Mouse (Mus musculus): Measurements from ENCODE around the gene Litaf.

GRCm38 (mm10) chr16:10955078-10955477 lies 110.9 kb downstream of the Litaf start:
- no peak for TF ChIP-seq CTCF (IDR thresholded peaks at IDR 0.05 in 2 of 3, conservative IDR thresholded peaks at IDR 0.05 in 1 of 3; ENCODE audit: control insufficient read depth in 1 of 3, insufficient read depth in 1 of 3, low read depth in 2 of 3, low read length in 3 of 3, poor library complexity in 1 of 3, severe bottlenecking in 1 of 3)
- no peak for TF ChIP-seq EP300 (IDR thresholded peaks at IDR 0.05; ENCODE audit: low read depth in 1 of 2, low read length in 2 of 2)
- no peak for TF ChIP-seq NRF1 (IDR thresholded peaks at IDR 0.05; ENCODE audit: insufficient read depth, low read depth, low read length, poor library complexity, severe bottlenecking)
- TF ChIP-seq MXI1 (IDR thresholded peaks at IDR 0.05; ENCODE audit: low read depth, low read length) = no peak
- TF ChIP-seq HCFC1 (IDR thresholded peaks at IDR 0.05; ENCODE audit: low read depth, low read length) = no peak
- TF ChIP-seq TCF12 (IDR thresholded peaks at IDR 0.05; ENCODE audit: low read depth, low read length) = no peak
- no peak for TF ChIP-seq POLR2A (IDR thresholded peaks at IDR 0.05; ENCODE audit: control insufficient read depth in 1 of 2, insufficient read depth in 1 of 2, low read depth in 1 of 2, low read length in 2 of 2, poor library complexity in 1 of 2)
- TF ChIP-seq E2F4 (IDR thresholded peaks at IDR 0.05; ENCODE audit: borderline replicate concordance, low read depth, low read length) = no peak
- no peak for TF ChIP-seq ZKSCAN1 (IDR thresholded peaks at IDR 0.05; ENCODE audit: low read depth, low read length)
- TF ChIP-seq TAL1 (IDR thresholded peaks at IDR 0.05; ENCODE audit: low read length) = no peak

Measured in MEL (cell line).